Mouse (Mus musculus) urinary bladder, postnatal 14 days (tissue): ENCODE measurements around the gene Rufy4.
A peak's percentile ranks its signal among the peaks of the same experiment; 100 is the strongest.

Source experiments
- DNase-seq: peaks from one replicate; pipeline ENCODE4 v3.0.0; 2021; ENCODE audit warnings: low spot score

Gene Rufy4

GRCm38 (mm10) chr1:74124991-74125552 lies at the start of gene Rufy4:
TSS of gene Rufy4 (plus strand) at chr1:74125541.
- peak; percentile 77 for DNase-seq

GRCm38 (mm10) chr1:74076230-74076629 lies 49.1 kb upstream of the Rufy4 start:
- DNase-seq, result no peak

GRCm38 (mm10) chr1:74077353-74077752 lies 48.0 kb upstream of the Rufy4 start:
- peak; percentile 87 for DNase-seq

- DNase-seq, result no peak
Observed at GRCm38 (mm10) chr1:74081573-74081989, 43.8 kb upstream of the Rufy4 start.

- DNase-seq, result peak; percentile 72
Observed at GRCm38 (mm10) chr1:74082841-74083463, 42.4 kb upstream of the Rufy4 start.

- peak; percentile 74 for DNase-seq
Observed at GRCm38 (mm10) chr1:74084065-74084705, 41.2 kb upstream of the Rufy4 start.

GRCm38 (mm10) chr1:74084752-74085151 lies 40.6 kb upstream of the Rufy4 start:
- DNase-seq, result peak; percentile 47

GRCm38 (mm10) chr1:74085566-74085965 lies 39.8 kb upstream of the Rufy4 start:
- DNase-seq, result no peak

GRCm38 (mm10) chr1:74088569-74088968 lies 36.8 kb upstream of the Rufy4 start:
- DNase-seq, result no peak

- DNase-seq, result no peak
Observed at GRCm38 (mm10) chr1:74090329-74090728, 35.0 kb upstream of the Rufy4 start.

GRCm38 (mm10) chr1:74091138-74091537 lies 34.2 kb upstream of the Rufy4 start:
- no peak for DNase-seq

- DNase-seq, result no peak
Observed at GRCm38 (mm10) chr1:74091611-74092224, 33.6 kb upstream of the Rufy4 start.

- DNase-seq, result peak; percentile 73
Observed at GRCm38 (mm10) chr1:74092242-74092641, 33.1 kb upstream of the Rufy4 start.

GRCm38 (mm10) chr1:74093447-74093846 lies 31.9 kb upstream of the Rufy4 start:
- DNase-seq, result no peak

- no peak for DNase-seq
Observed at GRCm38 (mm10) chr1:74094497-74095270, 30.7 kb upstream of the Rufy4 start.

GRCm38 (mm10) chr1:74095296-74095695 lies 30.0 kb upstream of the Rufy4 start:
- no peak for DNase-seq

GRCm38 (mm10) chr1:74095728-74096127 lies 29.6 kb upstream of the Rufy4 start:
- no peak for DNase-seq

- DNase-seq, result peak; percentile 56
Observed at GRCm38 (mm10) chr1:74098004-74099000, 27.0 kb upstream of the Rufy4 start.

GRCm38 (mm10) chr1:74099001-74099435 lies 26.3 kb upstream of the Rufy4 start:
- no peak for DNase-seq

- DNase-seq, result no peak
Observed at GRCm38 (mm10) chr1:74103654-74104353, 21.5 kb upstream of the Rufy4 start.
